Mouse (Mus musculus) kidney, postnatal 0 days (tissue): ENCODE measurements at regions not wholly inside any gene's neighbourhood (a gene's known extent, or its start where the extent isn't known, plus 50 kb on each side); places are given as distances from the start of the nearest gene placed in this dataset.
"Not testable (repeated sequence)": the region's sequence is repeated elsewhere in the genome, so short reads cannot be mapped to it uniquely, and the experiment has no call there.

Experiments
- ATAC-seq: fragments of 200-750 bp; cut with Nextera tagmentation; replicated peaks from 2 replicates; pipeline ENCODE4 v1.8.0; 2017; ENCODE audit warnings: low read depth, moderate number of reproducible peaks, moderate TSS enrichment, moderate library complexity; ENCODE audit not compliant: low FRiP score
- DNase-seq: peaks from one replicate; pipeline ENCODE4 v3.0.0-alpha.2; 2016; ENCODE audit warnings: low spot score
- H3K27ac ChIP-seq: fragments of 300-500 bp; sonication (generic); 2 replicates; pipeline ENCODE4 v1.5.1; 2014; ENCODE audit warnings: mild to moderate bottlenecking
- H3K27me3 ChIP-seq: fragments of 300-500 bp; sonication (generic); 2 replicates; pipeline ENCODE4 v1.6.1; 2014; ENCODE audit warnings: low read length, mixed read lengths; ENCODE audit not compliant: insufficient read depth
- H3K36me3 ChIP-seq: fragments of 300-500 bp; sonication (generic); 2 replicates; pipeline ENCODE4 v1.6.1; 2014; ENCODE audit warnings: low read length, mixed read lengths; ENCODE audit not compliant: insufficient read depth
- H3K4me1 ChIP-seq: fragments of 300-500 bp; sonication (generic); replicated peaks from 2 replicates; pipeline ENCODE4 v1.6.1; 2014; ENCODE audit warnings: antibody characterized with exemption, low read length, mixed read lengths; ENCODE audit not compliant: insufficient read depth
- H3K4me2 ChIP-seq: fragments of 300-500 bp; sonication (generic); 2 replicates; pipeline ENCODE4 v1.6.1; 2014; ENCODE audit warnings: mild to moderate bottlenecking, low read length, moderate library complexity, mixed read lengths
- H3K4me3 ChIP-seq: fragments of 300-500 bp; sonication (generic); replicated peaks from 2 replicates; pipeline ENCODE4 v1.5.1; 2014; ENCODE audit warnings: low read depth, low read length
- H3K9ac ChIP-seq: fragments of 300-500 bp; sonication (generic); 2 replicates; pipeline ENCODE4 v1.6.1; 2014; ENCODE audit warnings: low read depth, low read length
- H3K9me3 ChIP-seq: fragments of 300-500 bp; sonication (generic); replicated peaks from 2 replicates; pipeline ENCODE4 v1.6.1; 2016; ENCODE audit warnings: low read length, inconsistent platforms, mixed read lengths
- CTCF ChIP-seq: IDR thresholded peaks from 2 replicates; pipeline ENCODE4 v1.5.1; 2016; ENCODE audit warnings: antibody characterized with exemption, low read depth, mild to moderate bottlenecking, moderate library complexity
- WGBS: fragments of 180-500 bp; shearing (Covaris S2); extraction: QIAGEN DNeasy Blood & Tissue Kit; methylation state at CpG from one replicate; pipeline ENCODE4 v1.1.7; 2014; 5-methylcytosine and 5-hydroxymethylcytosine counted together

- Histone ChIP-seq H3K9ac (no peak overlapping the region), H3K9me3 (no peaks in the 10 kb centered on the region), H3K4me1 (no peaks in the 10 kb centered on the region), H3K4me3 (no peak overlapping the region), H3K4me2 (no peak overlapping the region), H3K27ac (no peak overlapping the region), H3K36me3 (no peaks in the 10 kb centered on the region), H3K27me3 (no peaks in the 10 kb centered on the region)
- DNase-seq = no peak
- ATAC-seq = no peak
- WGBS = 88% methylated on average over 6 of the region's 6 CpGs
- TF ChIP-seq CTCF = no peak
Measured at GRCm38 (mm10) chr3:138649699-138650098, 92.3 kb upstream of the Tspan5 start.

- not testable (repeated sequence) for DNase-seq, H3K4me1 ChIP-seq, ATAC-seq, H3K4me3 ChIP-seq, H3K4me2 ChIP-seq, H3K9me3 ChIP-seq, H3K27me3 ChIP-seq, H3K9ac ChIP-seq, H3K36me3 ChIP-seq, H3K27ac ChIP-seq
- WGBS = 89% methylated on average over 4 of the region's 4 CpGs
Measured at GRCm38 (mm10) chr3:138650671-138651070, 91.3 kb upstream of the Tspan5 start.

- Histone ChIP-seq H3K4me2 (no peak overlapping the region), H3K9ac (no peak overlapping the region), H3K27ac (no peak overlapping the region), H3K4me1 (no peaks in the 10 kb centered on the region), H3K27me3 (no peaks in the 10 kb centered on the region), H3K4me3 (no peak overlapping the region), H3K36me3 (no peaks in the 10 kb centered on the region), H3K9me3 (no peaks in the 10 kb centered on the region)
- ATAC-seq (no peak), DNase-seq (no peak)
- no peak for TF ChIP-seq CTCF
- WGBS = 85% methylated on average over 12 of the region's 12 CpGs
Measured at GRCm38 (mm10) chr3:138651361-138652205, 90.4 kb upstream of the Tspan5 start.

- 91% methylated on average over 2 of the region's 2 CpGs for WGBS
- DNase-seq (no peak), ATAC-seq (no peak)
- no peaks in the 10 kb centered on the region for H3K4me1 ChIP-seq
- no peak overlapping the region for H3K4me3 ChIP-seq
- H3K27ac ChIP-seq = no peak overlapping the region
- no peak for TF ChIP-seq CTCF
- no peak overlapping the region for H3K9ac ChIP-seq
- H3K27me3 ChIP-seq = no peaks in the 10 kb centered on the region
- H3K9me3 ChIP-seq = no peaks in the 10 kb centered on the region
- no peaks in the 10 kb centered on the region for H3K36me3 ChIP-seq
- H3K4me2 ChIP-seq = no peak overlapping the region
Measured at GRCm38 (mm10) chr3:138652206-138652605, 89.8 kb upstream of the Tspan5 start.

GRCm38 (mm10) chr3:138652685-138653084 is 89.3 kb upstream of the Tspan5 start:
- Histone ChIP-seq H3K4me1 (no peaks in the 10 kb centered on the region), H3K36me3 (no peaks in the 10 kb centered on the region), H3K4me3 (no peak overlapping the region), H3K9ac (no peak overlapping the region), H3K9me3 (no peaks in the 10 kb centered on the region), H3K4me2 (no peak overlapping the region), H3K27ac (no peak overlapping the region), H3K27me3 (no peaks in the 10 kb centered on the region)
- TF ChIP-seq CTCF = no peak
- DNase-seq (peak; percentile 37), ATAC-seq (no peak)
- 60% methylated on average over 4 of the region's 4 CpGs for WGBS

GRCm38 (mm10) chr3:138653549-138654246 is 88.3 kb upstream of the Tspan5 start:
- Histone ChIP-seq H3K27me3 (no peaks in the 10 kb centered on the region), H3K9ac (no peak overlapping the region), H3K4me1 (no peaks in the 10 kb centered on the region), H3K36me3 (no peaks in the 10 kb centered on the region), H3K27ac (no peak overlapping the region), H3K4me2 (no peak overlapping the region), H3K9me3 (no peaks in the 10 kb centered on the region), H3K4me3 (no peak overlapping the region)
- no peak for ATAC-seq
- no peak for DNase-seq
- no peak for TF ChIP-seq CTCF
- 79% methylated on average over 13 of the region's 13 CpGs for WGBS
